Mouse (Mus musculus): ENCODE measurements around the gene Hist2h3c2.

DNA sequence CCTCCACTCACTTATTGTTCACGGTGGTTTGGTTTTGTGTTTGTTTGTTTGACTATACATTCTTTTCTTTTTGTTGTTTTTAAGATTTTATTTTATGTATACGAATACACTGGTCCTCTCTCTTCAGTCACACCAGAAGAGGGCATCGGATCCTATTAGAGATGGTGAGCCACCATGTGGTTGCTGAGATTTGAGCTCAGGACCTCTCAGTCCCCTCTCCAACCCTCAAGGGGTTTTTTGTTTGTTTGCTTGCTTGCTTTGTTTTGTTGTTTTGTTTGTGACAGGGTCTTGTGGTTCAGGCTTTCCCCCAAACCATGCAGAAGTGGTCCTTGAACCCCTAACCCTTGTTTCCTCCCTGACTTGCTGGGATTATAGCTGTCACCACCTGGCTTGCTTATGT lies 22.7 kb upstream of the Hist2h3c2 start:
- TF ChIP-seq CTCF (IDR thresholded peaks at IDR 0.05; ENCODE audit: borderline replicate concordance, control insufficient read depth, extremely low read depth, insufficient read depth, low read length, poor library complexity) (no peak), POLR2A (IDR thresholded peaks at IDR 0.05; ENCODE audit: control insufficient read depth, extremely low read depth, insufficient read depth, low read length, poor library complexity) (no peak)
